Mouse (Mus musculus): Measurements from ENCODE around the gene Gm20388. TPM values are rescaled to one million over a fixed set of nuclear protein-coding genes. Genes with fewer than 3 reads are reported as not detected.

Gm20388 gene
- total RNA-seq, 1 experiment: 27.0 TPM

DNA sequence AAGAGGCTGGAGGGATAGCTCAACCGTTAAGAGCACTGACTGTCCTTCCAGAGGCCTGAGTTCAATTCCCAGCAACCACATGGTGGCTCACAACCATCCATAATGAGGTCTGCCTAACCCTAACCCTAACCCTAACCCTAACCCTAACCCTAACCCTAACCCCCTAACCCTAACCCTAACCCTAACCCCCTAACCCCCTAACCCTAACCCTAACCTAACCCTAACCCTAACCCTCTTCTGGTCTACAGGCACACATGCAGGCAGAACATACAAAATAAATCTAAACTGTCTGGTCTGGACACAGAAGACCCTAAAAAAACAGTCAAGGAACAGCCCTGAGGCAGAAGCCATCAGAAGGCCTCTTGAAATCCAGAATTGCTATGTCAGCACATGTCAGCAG, 4050.7 kb downstream of the Gm20388 start:
- no peak for TF ChIP-seq CHD2 (IDR thresholded peaks at IDR 0.05; ENCODE audit: low read depth, low read length)
- TF ChIP-seq MAFK (IDR thresholded peaks at IDR 0.05; ENCODE audit: insufficient read depth, low read depth, low read length): no peak
- no peak for TF ChIP-seq HCFC1 (IDR thresholded peaks at IDR 0.05; ENCODE audit: borderline replicate concordance, insufficient read depth, low read length)
- H3K9me3 ChIP-seq (ENCODE audit: control insufficient read depth, insufficient read depth, low read depth, low read length): no peaks in the 10 kb centered on the region
- H3K9ac ChIP-seq (ENCODE audit: insufficient read depth, low read depth, low read length, poor library complexity, severe bottlenecking): no peak overlapping the region
- no peaks in the 10 kb centered on the region for H3K4me1 ChIP-seq (ENCODE audit: control insufficient read depth in 2 of 2, insufficient read depth in 2 of 2, low read length in 2 of 2, poor library complexity in 1 of 2)
- in situ Hi-C loops (cut with MboI; ENCODE audit: low sequenced_read_pairs in 2 of 2, unreplicated experiment in 2 of 2): no loop called here
- H3K4me3 ChIP-seq (ENCODE audit: insufficient read depth in 1 of 2, low read depth in 1 of 2, low read length in 2 of 2, poor library complexity in 1 of 2, severe bottlenecking in 1 of 2): no peak overlapping the region
- peak; percentile 51 for DNase-seq (ENCODE audit: low read depth, low spot score)
- H3K36me3 ChIP-seq (ENCODE audit: control insufficient read depth, insufficient read depth, low read length, poor library complexity, severe bottlenecking): peaks cover 15% of the 10 kb centered on the region; the same call in 1 of the 2 replicates
- H3K27ac ChIP-seq (ENCODE audit: insufficient read depth, low read depth, low read length, poor library complexity, severe bottlenecking): no peak overlapping the region

DNA sequence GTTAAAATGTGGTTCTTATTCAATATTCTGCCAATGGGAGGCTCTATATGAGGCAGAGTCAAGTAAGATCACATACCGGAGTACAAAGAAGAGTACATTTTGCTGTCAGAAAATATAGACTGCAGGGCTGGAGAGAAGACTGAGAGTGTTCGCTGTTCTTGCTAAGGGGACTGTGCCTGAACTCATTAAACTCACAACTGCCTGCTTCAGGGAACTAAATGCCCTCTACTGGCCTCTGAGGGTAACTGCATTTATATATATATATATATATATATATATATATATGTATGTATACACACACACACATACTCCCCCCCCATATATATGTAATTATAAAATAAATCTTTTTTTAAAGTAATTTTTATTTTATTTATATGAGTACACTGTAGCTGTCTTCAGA, 4056.3 kb downstream of the Gm20388 start:
- Histone ChIP-seq H3K27ac (ENCODE audit: insufficient read depth, low read depth, low read length, poor library complexity, severe bottlenecking) (no peak overlapping the region), H3K36me3 (ENCODE audit: control insufficient read depth, insufficient read depth, low read length, poor library complexity, severe bottlenecking) (peaks cover 17% of the 10 kb centered on the region; the same call in 1 of the 2 replicates), H3K4me3 (ENCODE audit: insufficient read depth in 1 of 2, low read depth in 1 of 2, low read length in 2 of 2, poor library complexity in 1 of 2, severe bottlenecking in 1 of 2) (no peak overlapping the region), H3K4me1 (ENCODE audit: control insufficient read depth in 2 of 2, insufficient read depth in 2 of 2, low read length in 2 of 2, poor library complexity in 1 of 2) (no peaks in the 10 kb centered on the region), H3K9me3 (ENCODE audit: control insufficient read depth, insufficient read depth, low read depth, low read length) (no peaks in the 10 kb centered on the region), H3K9ac (ENCODE audit: insufficient read depth, low read depth, low read length, poor library complexity, severe bottlenecking) (no peak overlapping the region)
- no peak for DNase-seq (ENCODE audit: low read depth, low spot score)
- no peak for TF ChIP-seq CHD2 (IDR thresholded peaks at IDR 0.05; ENCODE audit: low read depth, low read length)
- no peak for TF ChIP-seq MAFK (IDR thresholded peaks at IDR 0.05; ENCODE audit: insufficient read depth, low read depth, low read length)
- no peak for TF ChIP-seq ZC3H11A (IDR thresholded peaks at IDR 0.05; ENCODE audit: borderline replicate concordance, low read depth, low read length)
- no peak for TF ChIP-seq HCFC1 (IDR thresholded peaks at IDR 0.05; ENCODE audit: borderline replicate concordance, insufficient read depth, low read length)
- TF ChIP-seq ZNF384 (IDR thresholded peaks at IDR 0.05; ENCODE audit: low read depth, low read length): no peak
- in situ Hi-C loops (cut with MboI; ENCODE audit: low sequenced_read_pairs in 2 of 2, unreplicated experiment in 2 of 2): no loop called here

DNA sequence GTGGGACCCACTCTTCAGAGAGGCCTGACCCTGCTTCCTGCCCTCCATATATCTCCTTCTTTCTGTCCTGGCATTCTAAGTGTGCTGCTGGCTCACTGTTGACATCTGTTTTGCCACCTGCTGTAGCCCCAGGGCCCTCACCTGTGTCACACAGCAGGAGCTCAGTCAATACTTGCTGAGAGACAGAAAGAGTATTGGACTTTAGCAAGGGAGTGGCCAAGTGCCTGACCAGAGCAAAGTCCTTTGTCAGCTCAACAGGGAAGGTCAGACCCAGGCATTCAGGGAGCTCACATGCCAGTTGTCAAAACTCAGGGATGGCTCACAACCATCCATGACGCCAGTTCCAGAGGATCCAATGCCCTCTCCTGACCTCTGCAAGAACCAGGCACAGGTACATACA, 4062.9 kb downstream of the Gm20388 start:
- no peak for TF ChIP-seq ZC3H11A (IDR thresholded peaks at IDR 0.05; ENCODE audit: borderline replicate concordance, low read depth, low read length)
- TF ChIP-seq CHD2 (IDR thresholded peaks at IDR 0.05; ENCODE audit: low read depth, low read length): no peak
- no peak for TF ChIP-seq HCFC1 (IDR thresholded peaks at IDR 0.05; ENCODE audit: borderline replicate concordance, insufficient read depth, low read length)
- TF ChIP-seq ZNF384 (IDR thresholded peaks at IDR 0.05; ENCODE audit: low read depth, low read length): no peak
- TF ChIP-seq MAFK (IDR thresholded peaks at IDR 0.05; ENCODE audit: insufficient read depth, low read depth, low read length): no peak
- peaks cover 3% of the 10 kb centered on the region; the same call in 1 of the 2 replicates for H3K36me3 ChIP-seq (ENCODE audit: control insufficient read depth, insufficient read depth, low read length, poor library complexity, severe bottlenecking)
- no peak overlapping the region for H3K27ac ChIP-seq (ENCODE audit: insufficient read depth, low read depth, low read length, poor library complexity, severe bottlenecking)
- no peak overlapping the region for H3K9ac ChIP-seq (ENCODE audit: insufficient read depth, low read depth, low read length, poor library complexity, severe bottlenecking)
- in situ Hi-C loops (cut with MboI; ENCODE audit: low sequenced_read_pairs in 2 of 2, unreplicated experiment in 2 of 2): no loop called here
- no peak for DNase-seq (ENCODE audit: low read depth, low spot score)
- no peak overlapping the region for H3K4me3 ChIP-seq (ENCODE audit: insufficient read depth in 1 of 2, low read depth in 1 of 2, low read length in 2 of 2, poor library complexity in 1 of 2, severe bottlenecking in 1 of 2)
- no peaks in the 10 kb centered on the region for H3K9me3 ChIP-seq (ENCODE audit: control insufficient read depth, insufficient read depth, low read depth, low read length)
- 0 out of 4 replicates have a peak, but pooled peaks cover 0 to 3% of the 10 kb centered on the region in 2 experiments for H3K4me1 ChIP-seq (ENCODE audit: control insufficient read depth in 2 of 2, insufficient read depth in 2 of 2, low read length in 2 of 2, poor library complexity in 1 of 2)

DNA sequence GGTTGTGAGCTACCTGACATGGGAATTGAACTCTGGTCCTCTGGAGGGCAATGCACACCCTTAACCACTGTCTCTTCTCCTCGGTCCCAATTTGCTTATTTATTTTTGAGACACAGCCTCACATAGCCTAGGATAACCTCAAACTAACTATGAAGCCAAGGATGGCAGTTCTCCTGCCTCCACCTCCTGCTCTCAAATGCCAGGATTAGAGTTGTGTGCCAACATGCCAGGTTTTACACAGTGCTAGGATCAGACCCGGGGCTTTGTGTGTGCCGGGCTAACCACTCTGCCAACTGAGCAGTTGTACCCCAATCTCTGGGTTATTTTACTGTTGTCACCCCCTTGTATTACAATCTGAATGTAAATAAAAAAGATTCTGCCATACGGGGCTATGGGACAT, 4066.9 kb downstream of the Gm20388 start:
- no peak for DNase-seq (ENCODE audit: low read depth, low spot score)
- H3K4me3 ChIP-seq (ENCODE audit: insufficient read depth in 1 of 2, low read depth in 1 of 2, low read length in 2 of 2, poor library complexity in 1 of 2, severe bottlenecking in 1 of 2): no peak overlapping the region
- no peak overlapping the region for H3K27ac ChIP-seq (ENCODE audit: insufficient read depth, low read depth, low read length, poor library complexity, severe bottlenecking)
- in situ Hi-C loops (cut with MboI; ENCODE audit: low sequenced_read_pairs in 2 of 2, unreplicated experiment in 2 of 2): no loop called here
- H3K9ac ChIP-seq (ENCODE audit: insufficient read depth, low read depth, low read length, poor library complexity, severe bottlenecking): no peak overlapping the region
- no peaks in the 10 kb centered on the region for H3K36me3 ChIP-seq (ENCODE audit: control insufficient read depth, insufficient read depth, low read length, poor library complexity, severe bottlenecking)
- peaks cover 0 to 3% of the 10 kb centered on the region in 2 experiments; a peak in 1 of 4 replicates for H3K4me1 ChIP-seq (ENCODE audit: control insufficient read depth in 2 of 2, insufficient read depth in 2 of 2, low read length in 2 of 2, poor library complexity in 1 of 2)
- no peaks in the 10 kb centered on the region for H3K9me3 ChIP-seq (ENCODE audit: control insufficient read depth, insufficient read depth, low read depth, low read length)
- TF ChIP-seq ZNF384 (IDR thresholded peaks at IDR 0.05; ENCODE audit: low read depth, low read length) (no peak), CHD2 (IDR thresholded peaks at IDR 0.05; ENCODE audit: low read depth, low read length) (no peak), MAFK (IDR thresholded peaks at IDR 0.05; ENCODE audit: insufficient read depth, low read depth, low read length) (no peak), HCFC1 (IDR thresholded peaks at IDR 0.05; ENCODE audit: borderline replicate concordance, insufficient read depth, low read length) (no peak), ZC3H11A (IDR thresholded peaks at IDR 0.05; ENCODE audit: borderline replicate concordance, low read depth, low read length) (no peak)
